Mouse (Mus musculus) olfactory bulb, adult 2 months (tissue): Measurements from ENCODE around the gene 2310011J03Rik.

Source experiments
- CTCF ChIP-seq: fragments of 200-500 bp; IDR thresholded peaks from 2 replicates; pipeline ENCODE4 v1.5.1; 2012; ENCODE audit warnings: low read depth, mild to moderate bottlenecking, low read length, moderate library complexity; ENCODE audit not compliant: insufficient read depth
- POLR2A ChIP-seq: fragments of 200-500 bp; IDR thresholded peaks from 2 replicates; pipeline ENCODE4 v1.6.1; 2012; ENCODE audit warnings: mild to moderate bottlenecking, low read depth, low read length, moderate library complexity; ENCODE audit not compliant: insufficient read depth

DNA sequence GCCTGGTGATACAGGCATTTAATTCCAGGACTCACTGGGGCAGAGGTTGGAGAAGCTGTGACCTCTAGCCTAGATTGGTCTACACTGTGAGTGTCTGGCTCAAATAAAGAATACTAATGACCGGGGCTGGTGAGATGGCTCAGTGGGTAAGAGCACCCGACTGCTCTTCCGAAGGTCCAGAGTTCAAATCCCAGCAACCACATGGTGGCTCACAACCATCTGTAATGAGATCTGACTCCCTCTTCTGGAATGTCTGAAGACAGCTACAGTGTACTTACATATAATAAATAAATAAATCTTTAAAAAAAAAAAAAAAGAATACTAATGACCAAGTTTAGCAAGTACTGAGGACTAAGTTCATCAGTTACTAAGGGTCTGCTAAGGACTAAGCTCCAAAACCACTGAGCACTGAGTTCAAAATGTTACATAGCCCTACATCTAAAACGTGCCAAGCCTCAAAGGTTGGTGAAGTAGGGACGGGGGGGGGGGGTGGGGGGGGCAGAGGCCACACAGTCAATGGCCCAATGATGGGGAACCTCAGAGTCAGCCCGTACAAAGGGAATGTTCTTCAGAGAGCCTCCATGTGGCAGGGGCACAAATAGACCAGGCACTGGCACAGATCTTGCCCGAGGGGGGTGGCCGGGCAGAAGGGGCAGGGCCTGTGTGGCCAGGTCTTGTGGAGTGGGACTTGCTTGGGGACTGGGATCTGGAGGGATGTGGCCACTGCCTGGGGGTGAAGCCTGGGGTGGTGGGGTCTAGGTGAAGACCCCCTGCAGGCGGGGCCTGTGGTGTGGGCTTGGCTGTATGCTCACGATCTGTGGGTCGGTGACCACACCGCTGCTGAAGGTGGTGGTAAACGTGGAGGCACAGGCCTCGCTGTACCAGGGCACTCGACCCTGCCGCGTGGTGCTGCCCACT lies 4.0 kb upstream of the 2310011J03Rik start:
- no peak for TF ChIP-seq CTCF
- no peak for TF ChIP-seq POLR2A
